Mouse (Mus musculus) skeletal muscle tissue, postnatal 0 days (tissue): ENCODE results near the gene Anapc2. TPM values are rescaled to one million over a fixed set of nuclear protein-coding genes. Genes with fewer than 3 reads are reported as not detected.

Experiments
- polyA plus RNA-seq: library from polyadenylated mRNA; unstranded; fragments of >200 nt; fragmentation: Nextera tagmentation; extraction: Ambion mirVana; gene quantifications from 2 replicates; pipeline ENCODE4 v1.2.1, GENCODE M21; 2015

Gene Anapc2
- 51.7 and 54.8 TPM in 2 replicates for polyA plus RNA-seq

DNA sequence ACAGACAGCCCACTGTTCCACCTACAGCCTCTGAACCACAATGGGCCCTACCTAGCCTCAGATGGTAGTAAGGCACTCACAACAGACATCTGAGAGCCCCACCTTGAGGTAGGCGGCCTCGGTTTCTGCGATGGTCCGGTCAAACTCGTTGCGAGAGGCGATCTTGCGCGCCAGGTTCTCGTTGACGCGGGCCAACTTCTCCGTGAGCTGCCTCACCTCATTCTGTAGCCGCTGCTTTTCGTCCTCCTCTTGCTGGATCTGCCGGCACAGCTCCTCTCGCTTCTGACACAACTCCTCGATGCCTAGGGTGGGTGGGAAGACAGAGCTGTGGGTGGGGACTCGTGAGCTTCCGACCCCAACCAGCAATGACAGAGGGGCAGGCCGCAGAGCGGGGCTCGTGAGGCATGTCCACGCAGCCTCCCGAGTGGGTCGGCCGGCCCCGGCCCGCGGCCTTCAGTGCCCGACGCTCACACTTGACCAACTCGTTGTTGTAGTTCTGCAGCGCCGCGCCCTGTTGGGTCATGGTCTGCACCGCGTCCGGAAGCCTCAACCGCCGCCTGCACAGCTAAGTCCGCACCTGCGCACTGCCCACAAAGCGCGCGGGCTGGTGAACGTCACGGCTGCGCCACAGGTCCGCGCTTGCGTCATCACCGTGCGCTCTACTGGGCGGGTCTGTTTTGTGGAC lies at the start of gene Anapc2, which contains the start of gene Ssna1:
Gene Anapc2 (plus strand): TSS at position 652 of the 685 bp plus-strand sequence.
Gene Ssna1 (minus strand): TSS at position 612 of the 685 bp plus-strand sequence.

DNA sequence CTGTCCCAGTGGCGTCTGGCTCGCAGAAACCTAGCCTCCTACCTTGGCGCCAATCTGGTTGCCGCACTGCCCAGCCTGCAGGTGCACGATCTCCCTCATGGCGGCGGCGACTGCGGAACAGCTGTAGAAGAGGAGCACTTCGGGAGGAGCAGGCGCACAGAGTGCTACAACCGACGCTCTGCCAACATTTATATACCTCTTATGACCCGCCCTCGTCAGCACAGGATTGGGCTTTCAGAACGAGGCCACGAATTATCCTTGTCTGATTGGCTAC lies 47.8 kb upstream of the Anapc2 start, which contains the start of gene Tubb4b:
Gene Tubb4b (minus strand): TSS at position 211 of the 274 bp plus-strand sequence.

DNA sequence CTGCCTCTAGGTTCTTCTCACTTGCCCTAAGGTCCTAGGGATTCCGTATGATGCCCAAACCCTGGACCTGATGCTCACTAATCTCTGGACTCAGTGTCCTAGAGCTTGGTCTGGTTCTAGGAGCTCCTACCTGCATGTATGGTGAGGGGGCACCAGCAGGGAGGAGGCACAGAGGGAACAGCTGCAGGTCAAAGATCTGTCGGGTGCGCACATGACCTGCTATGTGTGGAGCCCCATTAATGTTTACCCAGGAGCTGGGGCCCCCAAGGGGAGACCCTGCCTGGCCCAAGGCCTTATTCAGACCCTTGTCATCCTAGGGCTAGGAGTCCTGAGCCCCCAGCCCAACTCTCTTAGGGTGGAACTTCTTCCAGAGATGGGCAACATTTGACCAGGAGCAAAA lies 38.2 kb upstream of the Anapc2 start, which contains the start of gene Slc34a3:
Gene Slc34a3 (minus strand): TSS at position 315 of the 400 bp plus-strand sequence.

DNA sequence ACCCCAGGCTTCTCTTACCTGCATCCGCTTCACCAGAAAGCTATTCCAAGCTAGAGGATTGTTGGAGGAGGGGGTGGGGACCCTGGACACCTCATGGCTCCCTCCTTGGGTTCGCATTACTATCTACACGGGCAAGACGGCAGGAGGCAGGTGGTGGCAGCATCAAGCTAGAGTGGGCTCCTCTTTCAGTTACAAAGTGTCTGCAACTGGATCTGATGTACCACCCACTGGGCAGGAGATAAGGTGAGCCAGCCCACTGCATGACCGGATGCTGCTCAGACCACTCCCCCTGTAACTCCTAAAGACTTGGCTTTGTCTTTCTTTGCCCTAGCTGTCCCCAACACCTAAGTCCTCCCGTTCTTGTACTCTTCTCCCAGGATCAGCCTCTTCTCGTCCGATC lies 35.7 kb upstream of the Anapc2 start, which contains the start of gene Rnf224:
Gene Rnf224 (minus strand): TSS at position 174 of the 400 bp plus-strand sequence.

DNA sequence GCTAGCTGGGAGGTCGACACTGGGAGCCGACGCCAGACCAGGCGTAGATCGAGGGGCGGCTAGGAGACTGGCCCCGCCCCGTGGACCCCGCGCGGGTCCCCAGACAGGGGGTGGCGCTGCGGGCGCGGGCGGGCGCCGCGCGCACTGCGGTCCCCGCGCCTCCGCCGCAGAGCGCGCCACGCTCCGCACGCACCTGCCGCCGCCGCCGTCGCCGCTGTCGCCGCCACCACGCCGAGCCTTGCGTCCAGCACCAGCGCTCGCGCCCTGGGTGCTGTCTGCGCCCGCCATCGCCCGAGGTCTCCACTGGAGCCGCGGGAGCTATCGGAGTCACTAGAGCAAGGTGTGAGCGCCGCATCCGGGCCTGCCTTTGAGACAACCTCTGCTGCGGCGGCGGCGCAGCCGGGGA lies 30.2 kb upstream of the Anapc2 start, which contains the start of the genes Rnf208 and Cysrt1:
Gene Rnf208 (plus strand): TSS at position 155 of the 406 bp plus-strand sequence.
Gene Cysrt1 (minus strand): TSS at position 352 of the 406 bp plus-strand sequence.

DNA sequence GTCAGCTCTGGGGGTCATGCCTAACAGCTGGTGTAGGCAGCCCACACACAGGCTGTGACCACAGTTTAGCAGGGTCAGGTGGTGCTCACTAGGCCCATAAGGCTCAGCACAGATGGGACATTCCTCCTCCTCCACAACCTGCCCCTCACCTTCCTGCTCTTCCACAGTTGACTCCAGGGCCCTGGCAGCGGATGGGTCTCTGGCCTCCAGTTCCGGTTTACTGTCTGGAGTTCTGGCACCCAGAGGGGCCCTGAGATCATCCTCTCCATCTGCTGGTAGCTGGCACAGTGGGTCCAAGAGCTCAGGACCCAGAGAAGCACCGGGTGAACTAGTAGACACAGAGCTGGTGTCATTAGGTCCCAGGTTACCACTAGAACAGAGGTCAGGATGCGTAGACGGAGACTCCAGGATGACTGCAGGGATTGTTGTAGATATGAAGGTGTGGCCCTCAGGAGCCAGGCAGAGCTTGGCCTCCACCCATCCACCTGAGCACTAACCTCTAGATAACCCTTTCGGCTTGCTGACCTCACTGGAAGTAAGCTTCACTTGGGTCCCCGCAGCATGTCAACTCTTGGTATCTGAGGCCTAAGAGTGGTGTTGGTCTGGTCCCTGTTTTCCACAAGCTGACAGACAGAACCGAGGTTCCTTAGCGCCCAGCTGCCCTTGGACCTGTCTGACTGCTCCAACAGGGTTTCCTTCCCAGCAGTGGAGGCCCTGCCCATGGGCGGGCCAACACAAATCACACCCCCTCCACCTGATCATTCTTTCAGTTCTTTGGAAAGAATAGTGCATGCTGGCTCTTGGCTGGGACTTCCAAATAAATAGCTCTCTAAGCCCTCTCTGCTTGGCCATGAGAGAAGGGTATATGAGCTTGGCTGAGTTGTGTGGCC lies 25.9 kb upstream of the Anapc2 start, which contains the start of gene AL732309.1:
Gene AL732309.1 (minus strand): TSS at position 681 of the 890 bp plus-strand sequence.

DNA sequence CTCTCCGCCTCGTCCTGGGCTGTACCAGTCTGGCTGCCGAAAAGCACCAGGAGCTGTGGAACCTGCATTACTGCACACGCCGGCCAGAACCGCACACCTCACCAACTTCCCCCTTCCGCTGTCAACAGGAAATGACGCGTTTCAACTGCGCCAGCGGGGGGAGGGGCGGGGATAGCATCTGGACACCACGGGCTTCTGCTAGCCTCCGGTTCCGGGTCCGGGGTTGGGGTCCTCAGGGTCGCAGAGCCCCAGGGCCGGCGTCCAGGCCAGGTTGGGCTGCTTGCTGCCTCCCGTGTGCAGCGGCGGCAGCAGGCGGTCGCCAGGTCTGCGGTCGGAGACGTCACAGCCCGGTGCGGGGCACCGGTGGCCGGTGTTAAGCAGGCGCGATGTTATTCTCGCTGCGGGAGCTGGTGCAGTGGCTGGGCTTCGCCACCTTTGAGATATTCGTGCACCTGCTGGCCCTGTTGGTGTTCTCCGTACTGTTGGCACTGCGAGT lies 16.9 kb upstream of the Anapc2 start, which contains the start of gene Tmem203:
Gene Tmem203 (plus strand): TSS at position 156 of the 496 bp plus-strand sequence.

DNA sequence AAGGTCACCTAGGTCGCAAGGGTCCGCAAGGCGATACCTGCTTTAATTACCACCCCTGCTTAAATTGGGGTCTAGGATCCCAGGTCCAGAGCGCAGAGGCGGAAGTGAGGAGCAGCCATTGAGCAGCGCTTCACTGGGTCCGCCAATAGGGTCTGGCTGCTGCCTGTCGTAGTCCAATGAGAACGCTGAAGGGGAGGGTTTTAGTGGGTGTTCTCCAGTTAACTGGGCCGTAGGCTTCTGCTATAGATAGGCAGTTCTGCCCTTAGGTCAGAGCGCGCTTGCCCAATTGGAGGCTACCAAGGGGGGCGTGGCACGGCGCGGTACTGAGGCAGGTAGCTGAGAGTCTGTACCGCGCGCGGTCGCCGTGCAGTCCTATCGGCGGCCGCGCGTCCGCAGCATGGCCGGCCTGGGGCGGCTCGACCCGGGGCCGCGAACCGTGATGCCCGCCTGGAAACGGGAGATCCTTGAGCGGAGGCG lies 9.9 kb upstream of the Anapc2 start, which contains the start of gene Tprn:
Gene Tprn (plus strand): TSS at position 328 of the 477 bp plus-strand sequence.

DNA sequence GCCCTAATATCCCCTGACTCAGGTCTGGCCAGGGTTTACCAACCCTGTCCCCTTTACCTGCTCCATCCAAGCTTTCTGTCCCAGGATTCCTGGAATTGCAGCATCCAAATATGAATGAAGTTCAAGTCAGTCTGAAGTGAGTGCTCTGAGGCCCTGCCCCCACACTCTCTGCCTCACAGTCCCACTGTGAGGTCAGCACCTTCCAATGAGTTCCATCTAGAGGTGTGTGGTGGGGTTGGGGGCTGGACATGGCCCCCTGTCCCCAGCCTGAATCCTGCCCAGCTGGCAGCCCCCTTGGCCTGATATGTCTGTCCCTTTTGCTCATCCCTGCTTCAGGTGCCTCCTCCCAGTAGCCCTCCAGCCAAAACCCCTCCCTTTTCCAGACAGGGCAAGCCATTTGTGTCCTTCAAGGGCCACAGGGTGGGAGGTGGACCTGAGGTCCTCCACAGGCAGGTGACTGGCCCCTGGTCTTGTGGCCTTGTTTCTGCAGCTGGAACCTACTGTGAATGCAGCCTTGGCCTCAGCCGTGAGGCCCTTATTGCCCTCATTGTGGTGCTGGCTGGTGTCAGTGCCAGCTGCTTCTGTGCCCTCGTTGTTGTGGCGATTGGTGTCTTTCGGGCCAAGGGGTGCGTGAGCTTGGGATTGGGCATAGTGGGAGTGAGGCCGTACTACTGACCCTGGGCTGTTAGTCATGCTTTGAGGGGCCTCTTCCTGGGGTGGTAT lies 15.8 kb downstream of the Anapc2 start, which contains the start of gene Tmem210:
Gene Tmem210 (plus strand): TSS at position 219 of the 723 bp plus-strand sequence.

DNA sequence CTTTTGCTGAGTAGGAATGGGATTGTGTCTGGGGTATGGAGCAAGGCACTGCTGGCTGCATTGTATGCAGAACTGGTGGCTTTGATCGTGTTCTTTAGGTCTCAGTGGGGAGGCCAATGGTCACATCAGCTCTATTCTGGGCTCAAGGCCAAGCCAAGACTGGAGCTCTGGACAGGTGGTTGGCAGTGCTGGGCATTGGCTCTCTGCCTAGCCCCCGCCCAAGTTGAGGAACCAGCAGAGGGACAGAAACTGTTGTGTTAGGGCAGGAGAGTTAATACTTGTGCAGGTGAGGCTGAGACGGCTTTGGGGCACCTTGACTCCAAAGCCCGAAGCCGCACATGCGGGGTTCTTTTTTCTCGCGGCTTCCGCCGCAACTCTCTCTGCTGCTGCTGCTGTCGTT lies 17.4 kb downstream of the Anapc2 start, which contains the start of gene Lrrc26:
Gene Lrrc26 (plus strand): TSS at position 265 of the 400 bp plus-strand sequence.

DNA sequence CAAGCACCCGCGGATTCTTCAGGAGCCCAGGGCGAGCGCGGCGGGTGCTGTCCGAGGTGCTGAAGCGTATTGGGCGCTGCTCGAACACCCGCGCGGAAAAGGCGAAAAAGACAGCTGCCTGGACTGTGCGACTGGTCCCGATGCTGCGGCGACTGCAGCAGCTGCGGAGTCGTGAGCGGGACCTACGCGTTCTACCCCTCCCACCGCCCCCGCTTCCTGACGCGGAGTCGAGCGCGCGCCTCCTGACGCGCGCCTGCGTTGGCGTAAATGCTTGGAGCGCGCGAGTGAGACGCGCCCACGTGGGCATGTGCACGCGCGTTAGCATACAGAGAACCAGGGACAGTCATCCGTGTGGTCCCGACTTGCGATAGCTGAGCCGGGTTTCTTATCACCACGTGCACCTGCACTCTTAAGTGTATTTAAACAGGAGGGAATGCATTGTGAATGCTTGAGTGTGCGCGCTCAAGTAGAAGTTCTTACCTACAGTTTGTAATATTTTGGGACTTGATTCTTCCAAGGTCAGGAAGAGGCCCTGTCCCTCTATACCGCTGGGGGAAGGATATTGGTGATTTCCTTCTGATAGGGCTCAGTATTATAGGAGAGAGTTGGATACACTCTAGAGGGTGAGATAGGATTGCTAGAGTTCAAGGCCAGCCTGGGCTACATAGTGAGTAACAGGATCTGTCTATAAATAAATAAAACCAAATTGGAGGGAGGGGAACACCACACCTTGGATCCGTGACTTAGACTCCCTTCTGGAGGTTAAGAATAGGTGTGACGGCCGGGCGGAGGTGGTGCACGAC lies 46.9 kb downstream of the Anapc2 start, which contains the start of gene Grin1:
Gene Grin1 (minus strand): TSS at position 217 of the 803 bp plus-strand sequence.

DNA sequence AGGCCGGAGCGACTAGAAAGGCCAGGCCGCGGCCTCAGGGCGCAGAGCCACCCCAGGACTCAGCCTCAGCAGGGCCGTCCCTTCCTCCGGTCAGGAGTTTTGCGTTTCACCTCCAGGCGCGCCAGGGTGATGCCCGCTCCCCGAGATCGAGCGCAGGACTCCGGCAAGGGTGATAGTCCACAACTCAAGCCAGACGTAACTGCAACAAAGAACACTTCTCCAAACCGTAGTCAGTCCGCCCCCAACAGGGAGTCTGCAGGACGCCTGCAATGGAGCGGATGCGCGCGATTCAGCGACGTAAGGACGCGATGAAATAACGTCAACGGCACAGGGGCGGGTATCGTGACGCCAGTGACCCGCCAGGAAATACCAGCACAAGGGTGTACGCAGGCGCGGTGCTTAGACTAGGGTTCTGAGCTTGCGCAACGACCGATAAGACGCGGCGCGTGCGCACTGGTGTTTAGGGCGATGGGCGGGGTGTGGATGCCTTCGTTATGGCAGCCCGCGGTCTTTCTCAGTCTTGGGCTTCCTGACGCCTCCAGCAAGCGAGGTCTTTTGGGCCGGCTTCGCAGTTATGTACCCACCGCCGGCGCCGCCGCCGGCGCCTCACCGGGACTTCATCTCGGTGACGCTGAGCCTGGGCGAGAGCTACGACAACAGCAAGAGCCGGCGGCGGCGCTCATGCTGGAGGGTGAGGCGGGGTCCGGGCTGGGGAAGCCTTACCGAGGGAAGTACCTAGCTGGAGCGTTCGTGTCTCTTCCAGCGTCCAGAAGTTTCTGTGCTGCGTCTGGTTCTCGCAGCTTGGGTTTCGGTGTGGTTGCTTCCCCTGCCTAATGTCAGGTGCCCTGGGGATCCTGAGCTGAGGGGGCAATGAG lies 60.2 kb downstream of the Anapc2 start, which contains the start of gene Man1b1:
Gene Man1b1 (plus strand): TSS at position 53 of the 875 bp plus-strand sequence.

Other genes starting within 250 kb of the Anapc2 start
- gene Nsmf, start 218.1 kb upstream of the Anapc2 start, polyA plus RNA-seq = 33.9 and 34.8 TPM in 2 replicates
- not detected in 2 replicates for gene Entpd8, start 192.2 kb upstream of the Anapc2 start, polyA plus RNA-seq
- 0.17 TPM in 1 of 2 replicates, not detected in the other for gene Noxa1, start 177.3 kb upstream of the Anapc2 start, polyA plus RNA-seq
- gene Nrarp, start 91.7 kb upstream of the Anapc2 start, polyA plus RNA-seq = 9.5 and 13.8 TPM in 2 replicates
- 2.5 and 3.6 TPM in 2 replicates for gene Tor4a, start 75.6 kb upstream of the Anapc2 start, polyA plus RNA-seq
- 42.2 and 43.2 TPM in 2 replicates for gene Nelfb, start 61.0 kb upstream of the Anapc2 start, polyA plus RNA-seq
- not detected in 2 replicates for gene Stpg3, start 57.8 kb upstream of the Anapc2 start, polyA plus RNA-seq
- gene Fam166a, start 53.7 kb upstream of the Anapc2 start, polyA plus RNA-seq = 0.19 TPM in 1 of 2 replicates, not detected in the other
- 141 and 191 TPM in 2 replicates for gene Tubb4b, start 47.8 kb upstream of the Anapc2 start, polyA plus RNA-seq
- gene Slc34a3, start 38.1 kb upstream of the Anapc2 start, polyA plus RNA-seq = not detected in 2 replicates
- not detected in 2 replicates for gene Rnf224, start 35.7 kb upstream of the Anapc2 start, polyA plus RNA-seq
- gene Rnf208, start 30.2 kb upstream of the Anapc2 start, polyA plus RNA-seq = 0.50 and 1.5 TPM in 2 replicates
- gene Cysrt1, start 30.0 kb upstream of the Anapc2 start, polyA plus RNA-seq = 8.6 TPM in 1 of 2 replicates, not detected in the other
- 1.2 and 2.0 TPM in 2 replicates for gene AL732309.1, start 25.6 kb upstream of the Anapc2 start, polyA plus RNA-seq
- gene Tmem203, start 17.0 kb upstream of the Anapc2 start, polyA plus RNA-seq = 27.2 and 29.6 TPM in 2 replicates
- gene Tprn, start 9.9 kb upstream of the Anapc2 start, polyA plus RNA-seq = 3.0 and 3.9 TPM in 2 replicates
- gene Ssna1, start within 50 bp of the Anapc2 start, polyA plus RNA-seq = 102 and 122 TPM in 2 replicates
- not detected in 2 replicates for gene Tmem210, start 15.7 kb downstream of the Anapc2 start, polyA plus RNA-seq
- 0.12 and 0.15 TPM in 2 replicates for gene Lrrc26, start 17.4 kb downstream of the Anapc2 start, polyA plus RNA-seq
- gene Grin1, start 46.7 kb downstream of the Anapc2 start, polyA plus RNA-seq = not detected in 2 replicates
- gene Man1b1, start 59.9 kb downstream of the Anapc2 start, polyA plus RNA-seq = 29.6 and 33.0 TPM in 2 replicates
- 8.7 and 10.9 TPM in 2 replicates for gene Dpp7, start 83.9 kb downstream of the Anapc2 start, polyA plus RNA-seq
- 12.4 and 16.8 TPM in 2 replicates for gene Uap1l1, start 93.2 kb downstream of the Anapc2 start, polyA plus RNA-seq
- gene Sapcd2, start 99.8 kb downstream of the Anapc2 start, polyA plus RNA-seq = 5.8 and 6.4 TPM in 2 replicates
- gene Entpd2, start 123.4 kb downstream of the Anapc2 start, polyA plus RNA-seq = 30.8 and 32.7 TPM in 2 replicates
- gene Npdc1, start 126.9 kb downstream of the Anapc2 start, polyA plus RNA-seq = 19.3 and 28.5 TPM in 2 replicates
- gene Fut7, start 150.8 kb downstream of the Anapc2 start, polyA plus RNA-seq = 0.06 TPM in 1 of 2 replicates, not detected in the other
- 1.2 and 1.6 TPM in 2 replicates for gene Abca2, start 156.2 kb downstream of the Anapc2 start, polyA plus RNA-seq
- gene Clic3, start 184.4 kb downstream of the Anapc2 start, polyA plus RNA-seq = 1.0 and 6.2 TPM in 2 replicates
- gene Paxx, start 188.6 kb downstream of the Anapc2 start, polyA plus RNA-seq = 56.6 and 62.1 TPM in 2 replicates
- gene Ptgds, start 197.6 kb downstream of the Anapc2 start, polyA plus RNA-seq = 11.8 and 13.3 TPM in 2 replicates
- gene Lcn12, start 221.4 kb downstream of the Anapc2 start, polyA plus RNA-seq = not detected in 2 replicates
- gene Fbxw5, start 228.3 kb downstream of the Anapc2 start, polyA plus RNA-seq = 56.1 and 56.8 TPM in 2 replicates
- gene C8g, start 229.2 kb downstream of the Anapc2 start, polyA plus RNA-seq = 2.9 and 4.1 TPM in 2 replicates